Mouse (Mus musculus): ENCODE measurements around the gene Olfr1411.

Olfr1411 gene

DNA sequence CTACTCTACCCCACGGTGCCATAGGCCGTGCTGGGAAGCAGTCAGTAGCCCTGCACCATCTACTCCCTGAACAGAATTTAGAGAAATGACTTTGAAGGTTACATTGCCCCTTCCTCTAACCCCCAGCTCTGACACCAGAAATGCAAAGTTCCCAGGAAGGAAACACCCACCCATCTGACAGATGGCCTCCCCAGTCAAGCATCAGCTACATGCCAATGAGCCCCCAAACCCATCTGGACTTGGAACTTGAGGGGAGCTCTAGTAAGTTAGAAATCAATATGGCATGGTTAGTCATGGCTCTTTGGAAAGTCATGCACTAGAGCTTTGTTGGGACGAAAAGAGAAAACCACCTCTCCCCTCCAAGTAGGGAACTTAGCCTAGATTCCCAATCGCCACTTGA, 44.5 kb downstream of the Olfr1411 start:
- no peak for DNase-seq (ENCODE audit: low read depth)

DNA sequence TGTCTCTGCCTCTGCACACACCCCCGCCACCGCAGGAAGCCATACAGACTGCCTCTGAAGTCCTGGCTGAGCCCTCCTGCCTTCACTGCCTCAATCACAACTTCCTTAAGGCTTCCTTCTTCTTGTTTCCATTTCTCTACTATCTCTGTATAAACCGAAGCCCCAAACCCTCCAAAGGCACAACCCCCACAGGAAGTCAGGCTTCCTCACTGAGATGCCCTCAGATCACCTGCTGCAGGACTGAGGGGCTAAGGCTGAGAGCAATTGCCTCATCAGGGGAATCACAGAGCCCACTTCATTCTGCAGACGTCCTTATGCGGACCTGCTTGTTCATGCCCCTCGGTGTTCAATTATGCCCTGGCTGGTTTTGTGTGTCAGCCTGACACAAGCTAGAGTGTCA, 46.2 kb downstream of the Olfr1411 start:
- DNase-seq (ENCODE audit: low read depth) = peak; percentile 55

DNA sequence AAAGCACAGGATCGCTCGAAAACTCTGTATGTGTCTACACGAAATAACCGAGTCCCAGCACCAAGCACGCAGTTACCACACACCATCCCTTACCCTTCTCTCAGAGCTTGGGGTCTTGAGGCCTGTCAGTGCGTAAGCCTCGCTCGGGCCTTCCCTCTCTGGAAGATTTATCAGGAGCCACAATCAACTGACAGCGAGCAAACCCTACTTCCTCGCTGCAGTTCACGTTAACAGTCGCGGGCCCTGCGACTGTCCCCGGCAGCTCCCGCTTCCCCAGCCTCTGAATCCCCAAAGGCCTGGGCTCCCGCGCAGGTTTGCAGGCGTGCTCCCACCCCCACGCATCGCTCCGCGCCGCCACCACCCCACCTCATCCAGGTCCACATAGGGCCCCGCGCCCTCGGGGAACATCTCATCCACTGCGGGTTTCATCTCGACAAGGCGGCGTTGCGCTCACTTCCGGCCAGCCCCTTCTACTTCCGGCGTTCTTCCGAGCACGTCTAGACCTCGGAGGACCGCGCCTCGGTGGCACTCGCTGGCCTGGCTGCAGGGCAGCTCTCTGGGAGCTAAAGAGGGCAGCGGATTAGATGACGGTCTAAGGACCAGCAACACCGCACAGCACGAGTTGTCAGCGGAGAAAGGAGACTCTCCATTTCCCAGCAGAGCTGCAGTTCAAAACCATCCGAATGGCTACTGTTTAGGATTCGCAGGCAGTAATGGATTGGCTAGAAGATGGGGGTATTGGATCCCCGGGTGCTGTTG, 47.5 kb downstream of the Olfr1411 start, which contains the start of gene Cops9:
Gene Cops9 (minus strand): TSS at position 472 of the 759 bp plus-strand sequence.
- DNase-seq (ENCODE audit: low read depth) = peak; percentile 93

DNA sequence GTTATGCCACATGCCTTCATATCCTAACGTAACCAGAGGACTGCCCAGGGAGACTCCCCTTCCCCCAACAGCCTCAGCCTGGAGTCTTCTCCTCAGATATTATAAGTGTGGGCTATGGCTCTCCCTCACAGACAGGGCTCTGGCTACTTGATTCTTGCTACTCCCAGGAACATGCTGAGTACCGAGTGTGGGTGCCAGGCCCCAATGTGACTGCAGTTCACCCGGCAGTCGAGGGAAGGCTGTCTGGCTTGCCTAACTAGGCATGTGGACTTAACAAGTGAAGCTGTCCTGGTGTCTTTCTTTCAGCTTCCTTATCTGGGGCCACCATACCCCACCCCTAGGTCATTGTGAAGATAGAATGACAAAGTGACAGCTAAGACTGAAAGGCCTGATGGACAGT, 49.5 kb downstream of the Olfr1411 start:
- DNase-seq (ENCODE audit: low read depth) = no peak

DNA sequence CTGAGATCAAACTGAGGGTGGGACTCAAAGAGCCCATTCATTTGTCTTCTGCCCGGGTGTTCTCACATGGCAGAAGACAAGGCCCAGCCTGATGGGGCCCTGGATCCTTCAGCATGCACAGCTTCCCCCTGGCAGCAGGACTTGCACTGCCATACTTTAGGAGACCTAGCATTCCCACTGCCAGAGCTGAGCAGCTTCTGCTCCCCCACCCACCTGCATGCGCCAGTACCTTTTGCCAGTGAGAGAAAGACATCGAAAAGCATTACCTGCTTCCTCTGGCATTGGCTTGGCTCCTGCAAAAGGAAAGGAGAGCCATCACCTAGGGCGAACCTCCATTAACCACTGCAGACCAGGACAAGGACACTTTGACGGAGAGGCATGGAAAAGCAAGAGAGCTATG, 50.7 kb downstream of the Olfr1411 start:
- no peak for DNase-seq (ENCODE audit: low read depth)

DNA sequence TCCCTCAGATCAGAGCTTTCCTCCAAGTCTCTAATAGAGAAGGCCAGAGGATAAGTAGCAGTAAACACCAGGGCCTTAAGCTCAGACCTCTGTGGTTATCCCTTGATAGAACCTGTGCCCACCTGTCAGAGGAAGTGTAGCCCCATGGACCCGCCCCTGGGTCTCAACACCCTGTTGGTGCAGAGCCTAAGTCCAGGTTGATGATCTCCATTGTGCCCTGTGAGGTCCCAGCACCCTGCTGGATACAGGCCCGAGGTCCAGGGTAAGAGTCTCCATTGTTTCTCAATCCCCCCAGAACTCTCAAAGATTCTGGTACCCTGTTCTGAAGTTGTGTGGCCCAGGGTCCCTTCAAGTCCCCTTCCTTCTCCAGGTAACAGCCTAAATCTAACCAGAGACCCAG, 51.9 kb downstream of the Olfr1411 start:
- no peak for DNase-seq (ENCODE audit: low read depth)

DNA sequence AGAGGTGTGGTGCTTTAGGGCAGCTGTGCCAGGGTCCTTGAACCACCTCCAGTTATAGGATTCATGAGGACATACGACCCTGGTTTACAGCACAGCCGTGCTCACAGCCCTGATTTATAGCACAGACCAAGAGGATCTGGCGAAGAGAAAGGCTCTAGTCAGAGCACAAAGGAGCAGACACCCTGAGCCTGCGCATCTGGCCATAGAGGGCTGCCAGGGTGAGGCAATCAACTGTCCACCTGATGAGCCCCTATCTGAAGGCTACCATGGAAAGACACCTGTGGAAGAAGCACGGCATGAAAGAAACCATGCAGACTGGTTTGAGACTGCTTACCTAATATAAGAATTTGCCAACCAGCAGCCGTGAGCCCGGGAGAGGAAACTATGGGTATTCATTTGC, 52.4 kb downstream of the Olfr1411 start:
- no peak for DNase-seq (ENCODE audit: low read depth)

DNA sequence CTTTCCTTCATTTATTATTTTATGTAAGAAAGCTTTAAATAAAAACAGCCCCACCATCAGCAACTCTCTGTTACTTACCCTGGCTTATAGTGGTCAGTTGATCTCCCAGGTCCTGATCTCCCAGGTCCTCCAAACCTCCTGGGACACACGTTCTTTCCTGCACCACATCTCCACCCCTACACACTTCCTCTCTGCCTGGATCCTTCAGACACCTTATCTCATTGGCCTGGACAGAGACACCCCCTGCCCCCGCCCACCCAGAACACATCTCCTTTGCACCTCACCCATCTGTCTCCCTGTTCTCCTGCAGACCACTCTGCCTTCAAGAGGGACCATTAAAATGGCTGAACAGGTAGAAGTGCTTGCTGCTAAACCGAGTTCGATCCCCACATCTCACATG, 52.8 kb downstream of the Olfr1411 start:
- DNase-seq (ENCODE audit: low read depth) = no peak
